Mouse (Mus musculus): ENCODE results near the gene Pdlim4. TPM values are rescaled to one million over a fixed set of nuclear protein-coding genes. Genes with fewer than 3 reads are reported as not detected.
A peak's percentile ranks its signal among the peaks of the same experiment; 100 is the strongest.

Gene Pdlim4
- polyA plus RNA-seq, 1 experiment from 2014 or later = 48.6 TPM

GRCm38 (mm10) chr11:54107239-54107638 lies 38.4 kb upstream of the Pdlim4 start:
- Histone ChIP-seq H3K27me3 (peaks cover 8% of the 10 kb centered on the region), H3K4me1 (peaks cover 11% of the 10 kb centered on the region), H3K4me2 (replicated peaks) (no peak overlapping the region), H3K9me3 (replicated peaks) (no peaks in the 10 kb centered on the region), H3K36me3 (no peaks in the 10 kb centered on the region), H3K4me3 (no peak overlapping the region), H3K9ac (no peak overlapping the region), H3K27ac (no peak overlapping the region)
- 79% methylated on average over 7 of the region's 7 CpGs for WGBS
- ATAC-seq (ENCODE audit: low FRiP score) = no peak

- Histone ChIP-seq H3K4me2 (replicated peaks) (no peak overlapping the region), H3K4me1 (peaks cover 6% of the 10 kb centered on the region), H3K27me3 (peaks cover 12% of the 10 kb centered on the region), H3K9ac (no peak overlapping the region), H3K4me3 (no peak overlapping the region), H3K36me3 (no peaks in the 10 kb centered on the region), H3K27ac (no peak overlapping the region), H3K9me3 (replicated peaks) (no peaks in the 10 kb centered on the region)
- WGBS = 88% methylated on average over 3 of the region's 3 CpGs
- ATAC-seq (ENCODE audit: low FRiP score) = no peak
Measured at GRCm38 (mm10) chr11:54106676-54107075, 37.9 kb upstream of the Pdlim4 start.

GRCm38 (mm10) chr11:54105011-54105410 lies 36.2 kb upstream of the Pdlim4 start:
- ATAC-seq (ENCODE audit: low FRiP score) = no peak
- no peak overlapping the region for H3K4me3 ChIP-seq
- peaks cover 17% of the 10 kb centered on the region for H3K27me3 ChIP-seq
- 92% methylated on average over 6 of the region's 6 CpGs for WGBS
- no peak overlapping the region for H3K9ac ChIP-seq
- no peak overlapping the region for H3K4me2 ChIP-seq (replicated peaks)
- H3K4me1 ChIP-seq = peaks cover 10% of the 10 kb centered on the region
- no peaks in the 10 kb centered on the region for H3K9me3 ChIP-seq (replicated peaks)
- no peaks in the 10 kb centered on the region for H3K36me3 ChIP-seq
- H3K27ac ChIP-seq = no peak overlapping the region

GRCm38 (mm10) chr11:54102706-54103449 lies 34.1 kb upstream of the Pdlim4 start:
- peaks cover 24% of the 10 kb centered on the region for H3K27me3 ChIP-seq
- no peak overlapping the region for H3K9ac ChIP-seq
- ATAC-seq (ENCODE audit: low FRiP score) = no peak
- H3K36me3 ChIP-seq = no peaks in the 10 kb centered on the region
- H3K4me3 ChIP-seq = no peak overlapping the region
- no peak overlapping the region for H3K4me2 ChIP-seq (replicated peaks)
- H3K4me1 ChIP-seq = peaks cover 10% of the 10 kb centered on the region
- 71% methylated on average over 10 of the region's 10 CpGs for WGBS
- no peak overlapping the region for H3K27ac ChIP-seq
- no peaks in the 10 kb centered on the region for H3K9me3 ChIP-seq (replicated peaks)

DNA sequence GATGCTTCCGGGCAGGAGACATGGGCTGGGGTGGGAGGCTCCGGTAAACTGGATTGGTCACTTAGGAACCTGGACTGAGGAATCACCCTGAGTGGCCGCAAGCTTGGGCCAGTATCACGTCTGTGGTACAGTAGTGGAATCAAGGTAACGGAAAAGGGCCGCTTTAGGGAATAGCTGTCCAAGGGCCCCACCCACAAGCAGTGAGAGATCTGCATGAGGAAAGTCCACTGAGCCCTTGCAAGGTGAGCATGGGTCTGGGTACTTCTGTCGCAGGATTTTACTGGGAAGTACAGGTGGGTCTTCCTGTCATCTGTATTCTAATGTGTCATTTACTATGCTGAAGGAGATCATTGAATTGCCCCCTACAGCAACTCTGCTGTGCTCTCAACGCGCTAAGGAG lies 32.9 kb upstream of the Pdlim4 start:
- Histone ChIP-seq H3K4me3 (peak overlapping the region; percentile 55), H3K27ac (no peak overlapping the region), H3K27me3 (peaks cover 24% of the 10 kb centered on the region), H3K9ac (peak overlapping the region; percentile 69; the same call in 1 of the 2 replicates), H3K9me3 (replicated peaks) (no peaks in the 10 kb centered on the region), H3K4me1 (peaks cover 10% of the 10 kb centered on the region), H3K36me3 (no peaks in the 10 kb centered on the region), H3K4me2 (replicated peaks) (peak overlapping the region; percentile 97)
- ATAC-seq (ENCODE audit: low FRiP score) = no peak
- 70% methylated on average over 9 of the region's 9 CpGs for WGBS

DNA sequence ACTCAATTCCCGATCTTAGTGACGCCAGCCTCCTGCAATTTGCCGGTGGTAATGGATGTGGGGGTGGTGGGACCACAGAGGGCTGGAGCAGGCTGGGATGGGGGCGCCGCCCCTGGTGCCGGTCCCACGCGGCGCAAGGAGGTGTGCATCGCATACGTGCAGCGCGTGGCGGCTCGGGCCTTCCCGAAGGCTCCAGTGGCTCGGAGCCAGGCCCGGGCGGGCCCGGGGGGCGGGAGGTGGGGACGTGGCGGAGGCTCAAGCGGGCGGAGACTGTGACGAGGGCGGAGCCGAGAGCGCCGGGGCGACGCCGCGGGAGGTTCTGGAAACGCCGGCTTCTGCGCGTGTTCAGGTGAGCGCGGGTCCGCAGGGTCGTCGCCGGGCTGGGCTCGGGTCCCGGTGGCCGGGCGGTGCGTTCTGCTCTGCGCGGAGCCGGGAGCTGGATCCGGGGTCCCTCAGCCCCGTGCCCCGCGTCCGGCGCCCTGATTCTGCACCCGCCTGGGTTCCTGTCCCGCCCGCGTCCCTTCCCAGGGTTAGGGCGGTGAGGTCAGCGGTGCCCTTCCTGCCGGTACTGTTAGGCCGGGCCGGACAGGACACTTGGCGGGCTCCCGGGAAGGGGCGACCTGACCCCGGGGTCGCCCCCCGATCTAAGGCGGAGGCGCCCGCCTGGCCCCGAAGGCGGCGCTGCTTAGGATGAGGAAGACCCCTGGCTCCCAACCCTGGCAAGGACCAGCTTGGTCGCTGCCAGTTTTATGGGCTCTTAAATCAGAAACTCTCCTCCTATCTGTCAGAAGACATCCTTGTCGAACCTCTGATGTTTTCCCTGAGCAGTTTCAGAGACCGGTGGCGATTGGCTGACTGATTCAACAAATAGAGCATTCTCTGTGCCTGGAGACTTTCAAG lies 32.1 kb upstream of the Pdlim4 start:
- 1% methylated on average over 55 of the region's 83 CpGs for WGBS
- no peaks in the 10 kb centered on the region for H3K9me3 ChIP-seq (replicated peaks)
- H3K27me3 ChIP-seq = peaks cover 24% of the 10 kb centered on the region
- peak; percentile 87 for ATAC-seq (ENCODE audit: low FRiP score)
- peak overlapping the region; percentile 97 for H3K4me2 ChIP-seq (replicated peaks)
- H3K27ac ChIP-seq = no peak overlapping the region
- H3K9ac ChIP-seq = peak overlapping the region; percentile 69
- H3K36me3 ChIP-seq = no peaks in the 10 kb centered on the region
- peaks cover 10% of the 10 kb centered on the region for H3K4me1 ChIP-seq
- H3K4me3 ChIP-seq = peak overlapping the region; percentile 55

DNA sequence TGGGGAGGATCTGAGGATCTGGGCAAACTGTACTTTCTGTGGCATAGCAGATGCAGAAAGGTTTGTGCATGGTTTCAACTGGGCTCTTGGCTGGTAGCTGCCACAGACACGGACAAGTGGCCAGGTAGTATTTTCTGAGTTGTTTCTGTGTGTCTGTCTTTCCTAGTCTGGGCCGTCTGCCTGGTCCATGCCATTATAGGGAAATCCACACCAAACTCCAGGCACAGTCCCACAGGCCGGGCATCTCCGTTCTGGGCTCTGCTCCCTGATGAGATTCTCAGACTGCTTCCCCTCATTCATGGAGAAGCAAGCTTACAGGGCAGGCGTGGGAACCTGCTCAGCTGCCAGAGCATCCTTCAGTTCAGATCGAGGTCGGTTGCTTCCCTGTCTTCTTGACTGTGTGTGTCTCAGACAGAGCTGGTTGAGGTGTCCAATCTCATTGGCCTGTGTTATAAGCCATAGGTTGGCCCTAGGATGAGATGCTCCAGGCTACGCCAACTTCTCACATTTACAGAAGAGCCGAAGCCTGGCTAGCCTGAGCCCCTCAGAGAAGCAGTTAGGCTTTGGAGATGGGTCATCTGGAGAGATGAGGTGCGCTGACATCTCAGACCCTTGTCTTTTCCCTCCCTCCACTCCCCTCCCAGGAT lies 31.4 kb upstream of the Pdlim4 start, which contains the start of gene P4ha2:
Gene P4ha2, plus strand, starts transcription at position 51 of the 647 bp plus-strand sequence.
- peak; percentile 29 for ATAC-seq (ENCODE audit: low FRiP score)
- H3K27me3 ChIP-seq = peaks cover 24% of the 10 kb centered on the region
- H3K9ac ChIP-seq = peak within 1 kb of the TSS; percentile 69
- no peak within 1 kb of the TSS for H3K27ac ChIP-seq
- H3K4me2 ChIP-seq (replicated peaks) = peak within 1 kb of the TSS; percentile 97
- H3K9me3 ChIP-seq (replicated peaks) = no peaks in the 10 kb centered on the region
- peaks cover 10% of the 10 kb centered on the region for H3K4me1 ChIP-seq
- 44% methylated on average over 10 of the region's 10 CpGs for WGBS
- peak within 1 kb of the TSS; percentile 55 for H3K4me3 ChIP-seq
- H3K36me3 ChIP-seq = no peaks in the 10 kb centered on the region

GRCm38 (mm10) chr11:54093000-54093399 lies 24.2 kb upstream of the Pdlim4 start:
- Histone ChIP-seq H3K9ac (no peak overlapping the region), H3K27ac (no peak overlapping the region), H3K4me1 (0 out of 2 replicates have a peak, but pooled peaks cover 8% of the 10 kb centered on the region), H3K4me2 (replicated peaks) (no peak overlapping the region), H3K27me3 (no peaks in the 10 kb centered on the region), H3K9me3 (replicated peaks) (no peaks in the 10 kb centered on the region), H3K4me3 (no peak overlapping the region), H3K36me3 (no peaks in the 10 kb centered on the region)
- WGBS = 5% methylated on average over 3 of the region's 3 CpGs
- no peak for ATAC-seq (ENCODE audit: low FRiP score)

DNA sequence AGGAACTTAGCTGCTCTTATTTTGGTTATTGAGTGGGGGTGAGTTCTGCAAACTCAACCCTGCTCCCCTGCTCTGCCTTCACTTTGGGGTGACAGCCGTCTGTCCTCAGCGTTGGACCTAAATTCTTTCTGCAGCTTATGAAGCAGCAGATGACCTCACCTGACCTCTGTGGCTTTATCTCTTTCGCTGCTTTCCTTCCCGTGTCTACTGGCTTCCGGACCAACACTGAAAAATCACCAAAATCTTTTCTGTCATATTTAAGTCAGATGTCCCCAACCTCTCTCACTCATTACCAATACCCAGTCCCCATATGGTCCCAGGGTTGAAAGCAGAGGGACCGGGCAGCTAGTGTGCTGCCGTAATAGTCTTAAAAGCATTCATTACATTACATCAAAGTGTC lies 23.4 kb upstream of the Pdlim4 start:
- Histone ChIP-seq H3K36me3 (no peaks in the 10 kb centered on the region), H3K9ac (no peak overlapping the region), H3K27me3 (no peaks in the 10 kb centered on the region), H3K27ac (no peak overlapping the region), H3K4me2 (replicated peaks) (no peak overlapping the region), H3K9me3 (replicated peaks) (no peaks in the 10 kb centered on the region), H3K4me1 (0 out of 2 replicates have a peak, but pooled peaks cover 8% of the 10 kb centered on the region), H3K4me3 (no peak overlapping the region)
- no peak for ATAC-seq (ENCODE audit: low FRiP score)
- WGBS = 71% methylated on average over 7 of the region's 7 CpGs

DNA sequence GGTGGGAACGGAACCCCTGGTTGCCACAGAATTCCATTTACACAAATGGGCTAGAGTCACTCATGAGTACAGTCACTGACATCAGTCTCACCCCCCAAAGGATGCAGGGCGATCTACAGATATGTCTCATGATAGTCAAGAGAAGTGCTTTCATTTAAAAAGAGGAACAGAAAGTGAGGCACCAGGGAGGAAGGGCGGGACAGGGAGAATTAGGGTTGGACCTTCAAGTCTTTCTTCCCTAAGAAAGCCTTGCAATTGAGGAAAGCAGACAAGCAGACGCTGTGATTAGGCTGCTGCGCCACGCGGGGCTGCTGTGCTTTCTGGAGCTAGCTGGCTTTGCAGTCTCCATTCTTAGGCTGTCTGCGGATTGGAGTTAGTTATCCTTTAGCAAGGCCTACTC lies 22.9 kb upstream of the Pdlim4 start:
- 61% methylated on average over 8 of the region's 8 CpGs for WGBS
- Histone ChIP-seq H3K4me3 (no peak overlapping the region), H3K4me2 (replicated peaks) (no peak overlapping the region), H3K27ac (no peak overlapping the region), H3K4me1 (0 out of 2 replicates have a peak, but pooled peaks cover 8% of the 10 kb centered on the region), H3K36me3 (no peaks in the 10 kb centered on the region), H3K9ac (no peak overlapping the region), H3K27me3 (no peaks in the 10 kb centered on the region), H3K9me3 (replicated peaks) (no peaks in the 10 kb centered on the region)
- ATAC-seq (ENCODE audit: low FRiP score) = no peak

DNA sequence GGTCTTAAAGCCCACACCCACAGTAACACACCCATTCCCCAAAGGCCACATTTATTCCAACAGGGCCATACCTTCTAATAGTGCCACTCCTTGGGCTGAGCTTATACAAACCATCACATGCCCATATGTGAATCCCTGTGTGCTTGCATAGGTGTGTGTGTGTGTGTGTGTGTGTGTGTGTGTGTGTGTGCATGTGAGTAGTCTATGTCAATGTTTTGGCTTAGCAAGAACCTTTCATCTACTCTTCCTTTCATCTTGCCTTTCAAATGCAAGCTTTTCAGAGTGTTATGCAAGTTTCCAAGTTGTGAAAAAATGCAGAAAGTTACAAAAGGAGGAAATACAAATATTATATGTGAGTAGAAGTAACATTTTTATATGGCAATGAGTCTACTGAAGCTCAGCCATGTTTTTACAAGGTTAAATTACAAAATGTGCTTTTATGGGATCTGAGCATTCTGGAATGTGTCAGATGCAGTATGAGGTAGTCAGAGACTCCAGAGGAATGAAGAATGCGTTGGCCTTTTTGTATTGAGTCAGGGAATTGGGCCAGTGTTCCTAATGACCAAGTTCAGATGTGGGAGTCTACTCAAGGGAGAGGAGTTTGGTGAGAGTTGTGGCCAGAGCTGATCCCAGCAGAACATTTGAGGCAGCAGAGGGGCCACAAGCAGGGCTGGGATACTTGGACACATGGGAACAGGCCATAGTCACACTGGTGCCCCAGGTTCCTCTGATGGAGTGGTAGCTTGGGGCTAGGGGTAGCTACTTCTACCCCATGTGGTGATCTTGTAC lies 21.5 kb upstream of the Pdlim4 start:
- ATAC-seq (ENCODE audit: low FRiP score) = no peak
- WGBS = 79% methylated on average over 1 of the region's 1 CpGs

More for the DNA sequence above, 21.5 kb upstream of the Pdlim4 start:
- Histone ChIP-seq H3K4me3 (no peak overlapping the region), H3K4me1 (0 out of 2 replicates have a peak, but pooled peaks cover 8% of the 10 kb centered on the region), H3K36me3 (no peaks in the 10 kb centered on the region), H3K9me3 (replicated peaks) (no peaks in the 10 kb centered on the region), H3K4me2 (replicated peaks) (no peak overlapping the region), H3K27me3 (no peaks in the 10 kb centered on the region), H3K9ac (no peak overlapping the region), H3K27ac (no peak overlapping the region)

All from hindbrain, embryonic 12.5 days (tissue).